Mouse (Mus musculus) myocyte (in vitro differentiated cells): ENCODE results near the gene Dnah2.

ENCODE experiments used
- CEBPB ChIP-seq: IDR thresholded peaks from 2 replicates; pipeline ENCODE4 v1.6.1; 2011; ENCODE audit warnings: mild to moderate bottlenecking, moderate library complexity; ENCODE audit not compliant: poor library complexity, insufficient read depth, severe bottlenecking
- E2F4 ChIP-seq: IDR thresholded peaks from one replicate; pipeline ENCODE4 v1.6.1; 2011; ENCODE audit warnings: mild to moderate bottlenecking, control low read depth, moderate library complexity; ENCODE audit not compliant: insufficient read depth
- MAX ChIP-seq: IDR thresholded peaks from one replicate; pipeline ENCODE4 v1.6.1; 2011; ENCODE audit warnings: low read depth, mild to moderate bottlenecking, control low read depth
- MYOD1 ChIP-seq, 3 experiments: IDR thresholded peaks; one replicate each; pipeline ENCODE4 v1.6.1; 2011; ENCODE audit warnings: control low read depth in 2 of 3, low read depth in 2 of 3, mild to moderate bottlenecking in 2 of 3, moderate library complexity in 1 of 3; ENCODE audit not compliant: insufficient read length in 2 of 3, control insufficient read depth in 1 of 3
- MYOG ChIP-seq, 3 experiments: IDR thresholded peaks; one replicate each; pipeline ENCODE4 v1.6.1; 2011; ENCODE audit warnings: control low read depth in 2 of 3, low read depth in 2 of 3, mild to moderate bottlenecking in 2 of 3; ENCODE audit not compliant: insufficient read length in 2 of 3, control insufficient read depth in 1 of 3, insufficient read depth in 1 of 3
- POLR2A ChIP-seq: IDR thresholded peaks from one replicate; pipeline ENCODE4 v1.6.1; 2011; ENCODE audit warnings: low read depth, mild to moderate bottlenecking, control low read depth, moderate library complexity; ENCODE audit not compliant: insufficient read length
- POLR2AphosphoS2 ChIP-seq: IDR thresholded peaks from one replicate; pipeline ENCODE4 v1.6.1; 2011; ENCODE audit warnings: low read depth, control low read depth; ENCODE audit not compliant: insufficient read length
- REST ChIP-seq: IDR thresholded peaks from one replicate; pipeline ENCODE4 v1.6.1; 2011; ENCODE audit warnings: mild to moderate bottlenecking, control low read depth, moderate library complexity; ENCODE audit not compliant: insufficient read depth, insufficient read length
- SRF ChIP-seq: IDR thresholded peaks from one replicate; pipeline ENCODE4 v1.6.1; 2011; ENCODE audit warnings: low read depth; ENCODE audit not compliant: control insufficient read depth, insufficient read length
- TCF12 ChIP-seq: IDR thresholded peaks from one replicate; pipeline ENCODE4 v1.6.1; 2011; ENCODE audit warnings: mild to moderate bottlenecking, control low read depth; ENCODE audit not compliant: poor library complexity, insufficient read depth, severe bottlenecking
- TCF3 ChIP-seq: IDR thresholded peaks from one replicate; pipeline ENCODE4 v1.6.1; 2011; ENCODE audit warnings: low read depth, control low read depth; ENCODE audit not compliant: insufficient read length
- USF1 ChIP-seq: IDR thresholded peaks from one replicate; pipeline ENCODE4 v1.6.1; 2011; ENCODE audit warnings: low read depth, mild to moderate bottlenecking, control low read depth, moderate library complexity

DNA sequence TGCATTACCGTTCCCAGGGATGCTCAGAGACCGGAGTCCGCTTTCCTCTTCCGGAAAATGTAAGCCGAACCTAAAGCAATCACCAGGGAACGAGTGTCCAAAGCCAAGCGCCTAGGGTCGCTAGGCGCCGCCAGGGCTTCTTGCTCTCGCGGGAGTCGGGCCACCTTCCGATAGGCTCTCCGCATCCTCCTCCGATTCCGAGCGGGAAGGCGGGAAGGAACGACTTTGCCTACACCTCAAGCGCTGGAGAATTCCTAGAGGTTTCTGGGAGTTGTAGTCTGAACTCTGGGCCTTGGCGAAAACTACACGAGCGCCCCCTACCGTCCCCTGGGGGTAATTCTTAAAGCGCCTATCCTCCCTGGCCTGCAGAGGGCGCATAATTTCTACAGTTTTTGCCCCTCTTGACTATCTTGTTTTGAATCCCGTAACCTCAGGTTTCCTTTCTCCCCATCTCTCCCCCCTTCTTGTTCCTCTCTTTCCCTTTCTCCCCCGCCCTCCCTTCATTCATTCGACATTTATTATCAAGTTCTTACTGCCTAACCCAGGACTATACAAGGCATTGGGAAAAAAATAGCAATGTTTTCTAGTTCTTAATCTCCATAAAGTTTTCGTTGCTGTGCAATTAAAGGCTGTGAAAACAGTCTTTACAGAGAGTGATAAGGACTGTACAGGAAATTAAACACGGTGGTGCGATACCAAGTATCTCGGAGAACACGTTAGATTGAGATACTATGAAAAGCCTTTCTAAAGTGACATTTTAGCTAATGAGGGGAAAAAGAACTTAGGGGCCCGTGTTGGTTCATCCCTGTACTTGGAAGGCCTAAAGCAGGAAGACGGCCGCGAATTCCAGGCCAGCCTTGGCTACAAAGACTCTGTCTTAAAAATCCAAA, 30.5 kb upstream of the Dnah2 start:
- TF ChIP-seq TCF3 (no peak), MAX (no peak), POLR2A (peak; percentile 38), USF1 (no peak), MYOG (IDR thresholded peaks at IDR 0.05; ENCODE audit: control insufficient read depth in 1 of 3, insufficient read depth in 1 of 3, insufficient read length in 2 of 3, low read depth in 2 of 3) (no peak), SRF (no peak), TCF12 (no peak), MYOD1 (IDR thresholded peaks at IDR 0.05; ENCODE audit: control insufficient read depth in 1 of 3, insufficient read length in 2 of 3, low read depth in 2 of 3) (no peak), E2F4 (peak; percentile 92), POLR2AphosphoS2 (no peak), CEBPB (no peak), REST (no peak)
